Mouse (Mus musculus) spleen, embryonic (tissue): Measurements from ENCODE around the gene Ccdc93.

Experiments used
- CTCF ChIA-PET: fragments of 350-600 bp; sonication (Branson Sonifier 250); formaldehyde crosslinking; loops from one replicate; lab custom pipeline; 2022; lab: Charles Lee

The Ccdc93 gene

DNA sequence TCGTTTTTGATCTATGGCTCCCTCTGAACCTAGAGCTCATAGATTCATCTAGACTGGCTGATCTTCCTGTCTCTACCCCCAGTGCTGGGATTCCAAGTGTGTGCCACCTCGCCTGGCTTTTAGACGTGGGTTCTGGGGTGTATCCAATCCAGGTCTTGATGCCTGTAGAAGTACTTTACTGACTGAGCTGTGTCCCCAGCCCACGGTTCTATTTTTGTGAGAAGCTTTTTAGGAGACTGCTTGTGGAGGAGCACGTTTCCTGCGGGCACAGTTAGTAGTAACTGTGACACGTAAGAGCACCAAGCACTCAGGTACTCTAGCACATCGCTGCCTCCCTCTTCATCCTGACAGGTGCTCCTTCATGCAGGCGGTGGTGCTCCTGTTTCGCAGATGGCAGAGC is 16.4 kb downstream of the Ccdc93 start:
- CTCF ChIA-PET = no interaction called here

DNA sequence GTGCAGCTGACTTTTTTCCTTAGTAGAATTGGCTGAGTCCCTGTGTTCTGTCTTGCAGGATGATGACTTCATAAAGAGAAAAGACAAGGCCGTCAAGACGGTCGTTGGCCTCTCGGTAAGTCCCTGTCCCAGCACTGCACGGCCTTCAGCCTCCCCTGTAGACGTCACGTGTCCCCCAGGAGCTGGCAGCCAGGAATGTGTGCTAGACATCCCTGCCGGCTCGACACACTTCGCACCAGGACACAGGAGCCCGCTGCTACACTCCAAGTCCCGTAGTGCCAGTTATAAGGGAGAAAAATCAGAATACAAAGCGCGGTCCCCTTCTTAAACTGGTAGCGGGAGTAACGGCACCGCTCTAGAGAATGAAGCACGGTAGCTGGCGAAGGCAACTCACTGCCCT is 17.3 kb downstream of the Ccdc93 start:
- CTCF ChIA-PET = no interaction called here

GRCm38 (mm10) chr1:121451009-121451408 is 20.2 kb downstream of the Ccdc93 start:
- CTCF ChIA-PET = no interaction called here

DNA sequence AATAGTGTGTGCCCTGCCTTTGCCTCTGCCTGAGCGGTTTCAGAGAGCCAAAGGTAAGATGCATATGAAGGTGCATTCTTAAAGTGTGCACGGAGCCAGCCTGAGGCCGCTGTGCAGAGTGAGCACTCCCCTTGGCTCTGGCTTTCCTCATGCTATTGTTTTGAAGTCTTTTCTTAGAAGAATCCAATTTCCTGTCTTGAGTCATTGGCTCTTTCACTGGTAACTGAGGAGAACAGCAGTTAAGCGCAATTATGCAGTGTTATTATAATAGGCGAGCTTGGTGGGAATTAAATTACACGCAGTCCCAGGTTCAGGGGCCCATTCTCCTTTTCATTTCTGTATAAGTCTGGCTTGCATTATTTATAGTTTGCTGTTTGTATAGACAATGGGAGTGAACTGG is 21.6 kb downstream of the Ccdc93 start:
- CTCF ChIA-PET = no interaction called here

GRCm38 (mm10) chr1:121453053-121453452 is 22.2 kb downstream of the Ccdc93 start:
- CTCF ChIA-PET = no interaction called here

GRCm38 (mm10) chr1:121454951-121455350 is 24.1 kb downstream of the Ccdc93 start:
- CTCF ChIA-PET = interaction anchor here (0.6 kb wide), 1 partner anchor 1323 kb away, joined by 5 read pairs; no protein-coding TSS in a partner anchor

DNA sequence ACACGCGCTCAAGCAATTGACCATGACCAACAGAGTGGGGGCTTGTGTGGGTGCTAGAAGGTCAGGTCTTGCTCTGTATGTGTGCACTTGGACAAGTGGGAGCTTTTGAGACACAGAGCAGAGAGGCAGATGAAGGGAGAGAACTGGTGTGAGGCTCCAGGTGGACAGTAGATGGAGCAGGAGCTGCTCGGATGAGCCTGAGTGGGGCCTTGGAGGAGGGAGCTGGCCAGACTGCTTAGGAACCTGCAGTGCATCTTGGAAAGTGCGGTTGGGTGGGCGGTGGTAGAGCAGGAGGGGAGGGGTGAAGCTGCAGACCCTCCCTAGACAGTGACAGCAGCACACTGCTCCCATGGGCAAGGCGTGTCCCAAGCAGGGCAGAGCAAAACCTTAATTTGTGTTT is 29.2 kb downstream of the Ccdc93 start:
- CTCF ChIA-PET = no interaction called here

DNA sequence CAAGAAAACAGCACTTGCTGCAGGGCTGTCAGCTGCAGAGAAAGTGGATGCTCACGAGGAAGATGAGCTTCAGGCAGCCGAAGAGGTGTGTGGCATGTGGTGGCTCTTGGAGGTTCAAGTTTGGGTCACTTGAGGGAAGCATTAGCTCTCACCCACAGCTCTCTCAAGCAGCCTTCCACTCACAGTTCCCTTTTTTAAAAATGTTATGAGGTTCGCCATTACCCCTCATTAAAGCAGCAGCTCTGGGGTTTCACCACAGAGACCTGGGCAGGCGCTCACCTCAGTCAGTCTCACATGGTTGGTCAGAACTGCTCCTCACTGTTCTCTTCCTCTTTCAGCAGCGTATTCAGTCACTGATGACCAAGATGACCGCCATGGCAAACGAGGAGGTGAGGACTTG is 31.0 kb downstream of the Ccdc93 start:
- CTCF ChIA-PET = no interaction called here

DNA sequence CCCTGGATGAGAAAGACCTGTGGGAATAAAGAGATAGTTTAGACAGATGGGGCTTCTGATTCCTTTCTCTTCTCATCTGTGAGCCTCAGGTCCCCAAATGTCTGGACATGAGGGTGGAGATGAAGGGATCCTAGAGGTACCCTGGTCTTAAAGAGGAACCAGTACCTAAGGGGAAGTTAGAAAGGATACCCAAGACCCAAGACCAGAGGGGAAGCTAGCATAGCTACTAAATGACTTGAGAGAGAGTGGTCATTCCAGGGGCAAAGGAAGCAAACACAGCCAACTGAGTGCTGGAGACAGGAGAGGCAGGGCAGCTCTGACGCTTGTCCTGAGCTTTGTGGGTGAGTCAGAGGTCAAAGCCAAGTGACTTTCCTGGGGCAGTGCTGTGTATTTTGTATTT is 31.8 kb downstream of the Ccdc93 start:
- CTCF ChIA-PET = no interaction called here

GRCm38 (mm10) chr1:121463806-121464205 is 33.0 kb downstream of the Ccdc93 start:
- CTCF ChIA-PET = interaction anchor here (1.2 kb wide), 1 partner anchor 12 kb away, joined by 3 read pairs; no protein-coding TSS in a partner anchor

DNA sequence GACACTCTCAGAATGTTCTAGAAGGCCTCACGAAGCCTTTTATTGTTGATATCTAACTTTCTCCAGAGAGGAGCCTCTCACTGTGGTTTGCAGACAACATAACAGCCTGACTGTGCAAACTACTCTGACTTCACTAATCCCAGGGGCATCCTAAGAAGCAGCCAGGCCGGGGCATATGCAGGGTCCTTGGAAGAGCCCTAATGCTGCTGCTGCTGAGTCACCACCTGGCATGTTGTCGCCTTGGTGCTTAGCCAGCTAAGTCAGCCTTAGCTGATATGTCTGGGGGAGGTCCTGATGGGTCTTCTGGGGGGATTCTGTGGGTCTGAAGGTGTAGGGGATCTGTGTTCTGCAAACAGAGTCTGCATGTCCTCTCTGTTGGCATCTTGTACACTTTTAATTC is 35.4 kb downstream of the Ccdc93 start:
- CTCF ChIA-PET = interaction anchor here (0.5 kb wide), 1 partner anchor 97 kb away, joined by 3 read pairs; no protein-coding TSS in a partner anchor

DNA sequence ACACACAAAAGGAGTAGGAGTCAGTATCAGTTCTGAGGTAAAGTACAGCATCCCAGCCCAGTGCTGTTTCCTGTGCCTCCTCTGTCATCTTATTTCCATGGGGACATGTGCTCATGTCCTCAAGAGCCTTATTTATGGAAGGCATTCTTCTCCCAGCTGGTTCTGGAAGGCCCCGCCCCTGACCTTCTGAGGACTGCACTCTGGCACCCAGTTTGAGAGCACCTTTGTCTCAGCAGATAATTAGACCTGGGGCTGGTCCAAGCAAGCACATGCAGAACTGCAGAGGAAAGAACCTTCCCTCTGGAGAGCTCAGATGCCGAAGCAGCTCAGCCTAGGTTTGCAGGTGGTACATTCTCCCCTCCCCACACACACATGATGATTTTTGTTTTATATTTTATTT is 37.4 kb downstream of the Ccdc93 start:
- CTCF ChIA-PET = no interaction called here

GRCm38 (mm10) chr1:121471503-121471902 is 40.7 kb downstream of the Ccdc93 start:
- CTCF ChIA-PET = no interaction called here

GRCm38 (mm10) chr1:121477716-121478115 is 46.9 kb downstream of the Ccdc93 start:
- CTCF ChIA-PET = no interaction called here

GRCm38 (mm10) chr1:121478284-121478980 is 47.6 kb downstream of the Ccdc93 start:
- CTCF ChIA-PET = no interaction called here

DNA sequence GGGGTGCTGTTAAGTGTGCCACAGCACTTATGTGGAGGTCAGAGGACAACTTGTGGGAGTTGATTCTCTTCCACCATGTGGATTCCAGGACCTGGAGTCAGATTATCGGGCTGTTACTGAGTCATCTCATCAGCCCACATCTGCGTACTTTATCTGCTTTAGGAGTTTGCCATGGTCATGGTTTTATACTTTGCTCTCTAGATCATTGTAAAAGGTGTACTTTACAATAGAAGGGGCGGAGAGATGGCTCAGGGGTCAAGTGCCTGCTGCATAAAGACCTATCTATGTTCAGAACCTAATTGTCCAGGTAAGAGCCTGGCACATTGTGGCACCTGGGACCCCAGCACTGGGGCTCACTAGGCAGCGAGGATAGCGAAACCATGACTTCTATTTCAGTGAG is 48.6 kb downstream of the Ccdc93 start:
- CTCF ChIA-PET = no interaction called here

- CTCF ChIA-PET = no interaction called here
These were observed 52.2 kb downstream of the Ccdc93 start for GRCm38 (mm10) chr1:121483091-121483490.

DNA sequence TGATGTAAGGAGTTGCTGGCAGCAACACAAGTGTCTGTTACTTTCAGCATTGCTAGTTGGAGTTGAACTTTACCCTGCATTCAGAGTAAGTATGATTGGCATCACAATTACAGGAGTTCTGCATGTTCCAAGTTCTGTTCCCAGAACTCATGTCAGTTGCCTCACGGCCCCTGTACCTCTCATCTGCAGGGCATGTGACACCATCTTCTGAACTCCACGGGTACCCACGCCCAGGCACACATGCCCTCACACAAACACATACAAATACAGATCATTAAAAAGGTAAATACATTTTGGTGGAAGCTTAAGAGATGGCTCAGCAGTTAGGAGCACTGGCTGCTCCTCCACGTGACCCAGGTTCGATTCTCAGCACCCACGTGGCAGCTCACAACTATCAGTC is 56.0 kb downstream of the Ccdc93 start:
- CTCF ChIA-PET = no interaction called here

- CTCF ChIA-PET = no interaction called here
These were observed 59.4 kb downstream of the Ccdc93 start for GRCm38 (mm10) chr1:121490241-121490640.

DNA sequence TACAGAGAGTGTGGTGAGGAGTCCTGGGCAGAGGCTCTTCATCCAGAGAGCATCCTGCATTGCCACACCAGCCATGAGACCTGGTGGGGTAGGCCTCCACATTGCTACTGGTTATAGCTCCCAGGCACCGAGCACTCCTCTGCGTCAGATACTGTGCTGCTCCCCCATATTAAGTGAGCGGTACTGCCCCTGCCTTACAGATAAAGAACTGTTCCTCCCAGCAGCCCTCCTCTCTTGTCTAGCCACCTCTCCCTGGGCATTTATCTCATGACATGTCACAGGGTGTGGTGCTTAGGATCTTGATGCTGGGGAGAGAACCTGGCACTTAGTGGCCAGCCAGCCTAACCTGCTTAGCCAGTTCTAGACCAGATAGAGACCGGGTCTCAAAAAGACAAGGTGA is 66.2 kb downstream of the Ccdc93 start:
- CTCF ChIA-PET = no interaction called here

- CTCF ChIA-PET = no interaction called here
These were observed 77.9 kb downstream of the Ccdc93 start for GRCm38 (mm10) chr1:121508729-121509128.

DNA sequence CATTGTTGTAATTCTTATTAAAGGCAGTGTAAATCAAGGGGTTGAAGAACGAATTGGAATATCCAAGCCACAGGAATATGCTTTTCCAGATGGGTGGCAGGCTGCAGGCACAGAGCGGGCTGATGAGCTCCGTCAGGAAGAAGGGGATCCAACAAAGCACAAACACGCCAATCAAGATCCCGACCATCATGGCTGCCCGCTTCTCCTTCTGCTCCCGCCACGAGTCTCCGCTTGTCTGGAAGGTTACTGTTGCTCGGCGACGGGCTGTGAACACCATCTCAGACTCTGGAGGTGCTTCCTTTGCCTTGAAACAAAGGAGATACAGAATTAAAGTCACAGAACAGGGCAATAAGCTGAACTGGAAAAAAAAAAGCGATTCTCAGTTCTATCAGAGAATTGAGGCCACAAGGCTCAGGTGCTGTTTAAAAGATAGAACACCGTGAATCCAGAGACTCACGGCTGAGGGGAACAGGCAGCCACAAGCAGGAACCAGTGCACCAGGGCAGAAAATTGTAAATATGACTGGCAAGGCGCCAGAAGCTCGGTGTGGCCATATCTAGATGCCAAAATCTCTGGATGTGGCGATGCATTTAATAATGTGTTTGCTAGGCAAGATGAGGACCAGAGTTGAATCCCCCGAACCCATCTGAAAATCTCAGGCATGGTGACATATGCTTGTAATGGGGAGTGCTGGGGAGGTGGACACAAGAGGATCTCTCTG is 79.7 kb downstream of the Ccdc93 start:
- CTCF ChIA-PET = interaction anchor here (0.6 kb wide), 1 partner anchor 1746 kb away, joined by 3 read pairs; no protein-coding TSS in a partner anchor

DNA sequence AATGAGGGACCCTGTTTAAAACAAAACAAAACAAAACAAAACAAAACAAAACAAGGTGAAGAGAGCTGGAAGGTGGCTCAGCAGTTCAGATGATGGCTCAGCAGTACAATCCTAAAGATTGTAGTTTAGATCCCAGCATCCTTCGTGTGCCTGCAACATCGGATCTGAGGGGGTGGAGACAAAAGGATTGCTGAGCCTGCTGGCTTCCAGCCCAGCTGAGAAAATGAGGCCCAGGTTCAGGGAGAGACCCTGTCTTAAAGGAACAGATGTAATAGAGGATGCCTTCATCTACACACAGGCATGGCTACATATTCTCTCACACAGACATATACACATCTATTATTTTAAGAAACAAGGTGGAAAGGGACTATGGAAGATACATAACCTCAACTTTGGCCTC is 80.3 kb downstream of the Ccdc93 start:
- CTCF ChIA-PET = no interaction called here
